Mouse (Mus musculus) macrophage (primary cell): Measurements from ENCODE around the gene Ndufb10. TPM values are rescaled to one million over a fixed set of nuclear protein-coding genes. Genes with fewer than 3 reads are reported as not detected.

Source experiments
- H3K27ac ChIP-seq: fragments of 350-480 bp; formaldehyde crosslinking; 2 replicates; pipeline ENCODE4 v1.9.0; 2021
- H3K36me3 ChIP-seq: fragments of 350-480 bp; formaldehyde crosslinking; 2 replicates; pipeline ENCODE4 v1.9.0; 2021; ENCODE audit errors: inconsistent target
- H3K4me3 ChIP-seq: fragments of 350-480 bp; formaldehyde crosslinking; 2 replicates; pipeline ENCODE4 v1.9.0; 2021; ENCODE audit errors: inconsistent target
- H3K79me2 ChIP-seq: fragments of 350-480 bp; formaldehyde crosslinking; 2 replicates; pipeline ENCODE4 v1.9.0; 2021; ENCODE audit errors: inconsistent target
- WGBS: methylation state at CpG from one replicate; pipeline ENCODE4 v1.1.7; 2026; ENCODE audit warnings: inconsistent platforms; ENCODE audit not compliant: missing documents; 5-methylcytosine and 5-hydroxymethylcytosine counted together
- polyA plus RNA-seq: library from polyadenylated mRNA; stranded (reverse); fragments of 250-400 nt; gene quantifications from 3 replicates; pipeline ENCODE4 v1.2.4, GENCODE M21; 2018; ENCODE audit warnings: inconsistent platforms

Ndufb10 gene
- polyA plus RNA-seq, 1 experiment from 2014 or later = 178 TPM

GRCm38 (mm10) chr17:24742307-24742706, 18.0 kb upstream of the Ndufb10 start:
- no peak overlapping the region for H3K4me3 ChIP-seq
- H3K27ac ChIP-seq = no peak overlapping the region
- H3K79me2 ChIP-seq = peaks cover 30% of the 10 kb centered on the region
- H3K36me3 ChIP-seq = peaks cover 24% of the 10 kb centered on the region
- 28% methylated on average over 8 of the region's 8 CpGs for WGBS

- H3K36me3 ChIP-seq = peaks cover 24% of the 10 kb centered on the region
- 92% methylated on average over 8 of the region's 8 CpGs for WGBS
Observed at GRCm38 (mm10) chr17:24739926-24740325, 15.6 kb upstream of the Ndufb10 start.

GRCm38 (mm10) chr17:24738238-24738637, 14.0 kb upstream of the Ndufb10 start:
- Histone ChIP-seq H3K79me2 (peaks cover 38% of the 10 kb centered on the region), H3K36me3 (peaks cover 24% of the 10 kb centered on the region), H3K27ac (peak overlapping the region; percentile 75), H3K4me3 (peak overlapping the region; percentile 96; the same call in 1 of the 2 replicates)
- WGBS = 82% methylated on average over 4 of the region's 4 CpGs

More at GRCm38 (mm10) chr17:24739926-24740325, 15.6 kb upstream of the Ndufb10 start:
- Histone ChIP-seq H3K27ac (no peak overlapping the region), H3K79me2 (peaks cover 38% of the 10 kb centered on the region), H3K4me3 (no peak overlapping the region)

- 13% methylated on average over 8 of the region's 8 CpGs for WGBS
- peak overlapping the region; percentile 75 for H3K27ac ChIP-seq
- peaks cover 24% of the 10 kb centered on the region for H3K36me3 ChIP-seq
- H3K4me3 ChIP-seq = peak overlapping the region; percentile 96
- H3K79me2 ChIP-seq = peaks cover 38% of the 10 kb centered on the region
Observed at GRCm38 (mm10) chr17:24737135-24737810, 13.0 kb upstream of the Ndufb10 start.

GRCm38 (mm10) chr17:24736330-24737051, 12.2 kb upstream of the Ndufb10 start, which contains the start of gene Msrb1:
Gene Msrb1, plus strand, starts transcription at chr17:24736642.
- H3K36me3 ChIP-seq = peaks cover 23% of the 10 kb centered on the region
- peak within 1 kb of the TSS; percentile 96 for H3K4me3 ChIP-seq
- peak within 1 kb of the TSS; percentile 75 for H3K27ac ChIP-seq
- H3K79me2 ChIP-seq = peaks cover 38% of the 10 kb centered on the region
- 2% methylated on average over 29 of the region's 29 CpGs for WGBS

- Histone ChIP-seq H3K4me3 (no peak overlapping the region), H3K36me3 (peaks cover 14% of the 10 kb centered on the region), H3K27ac (peak overlapping the region; percentile 31), H3K79me2 (peaks cover 38% of the 10 kb centered on the region)
- 86% methylated on average over 6 of the region's 7 CpGs for WGBS
Observed at GRCm38 (mm10) chr17:24735446-24735845, 11.2 kb upstream of the Ndufb10 start.

GRCm38 (mm10) chr17:24734513-24734912, 10.2 kb upstream of the Ndufb10 start:
- Histone ChIP-seq H3K79me2 (peaks cover 30% of the 10 kb centered on the region), H3K36me3 (peaks cover 6% of the 10 kb centered on the region; the same call in 1 of the 2 replicates), H3K27ac (no peak overlapping the region), H3K4me3 (no peak overlapping the region)
- WGBS = 100% methylated on average over 1 of the region's 1 CpGs

- Histone ChIP-seq H3K79me2 (peaks cover 21% of the 10 kb centered on the region), H3K27ac (no peak overlapping the region), H3K4me3 (no peak overlapping the region), H3K36me3 (no peaks in the 10 kb centered on the region)
- 83% methylated on average over 21 of the region's 21 CpGs for WGBS
Observed at GRCm38 (mm10) chr17:24733434-24734050, 9.3 kb upstream of the Ndufb10 start.

- 93% methylated on average over 12 of the region's 12 CpGs for WGBS
- Histone ChIP-seq H3K27ac (no peak overlapping the region), H3K79me2 (peaks cover 9% of the 10 kb centered on the region; the same call in 1 of the 2 replicates), H3K36me3 (no peaks in the 10 kb centered on the region), H3K4me3 (no peak overlapping the region)
Observed at GRCm38 (mm10) chr17:24732233-24732935, 8.1 kb upstream of the Ndufb10 start.

GRCm38 (mm10) chr17:24730787-24731186, 6.5 kb upstream of the Ndufb10 start:
- Histone ChIP-seq H3K36me3 (no peaks in the 10 kb centered on the region), H3K4me3 (no peak overlapping the region), H3K27ac (no peak overlapping the region), H3K79me2 (no peaks in the 10 kb centered on the region)
- 88% methylated on average over 14 of the region's 14 CpGs for WGBS

GRCm38 (mm10) chr17:24729067-24729466, 4.8 kb upstream of the Ndufb10 start:
- no peak overlapping the region for H3K27ac ChIP-seq
- no peaks in the 10 kb centered on the region for H3K36me3 ChIP-seq
- H3K4me3 ChIP-seq = no peak overlapping the region
- H3K79me2 ChIP-seq = peaks cover under 1% of the 10 kb centered on the region; the same call in 1 of the 2 replicates
- over 99% methylated on average over 6 of the region's 6 CpGs for WGBS

- peaks cover 10% of the 10 kb centered on the region for H3K79me2 ChIP-seq
- H3K27ac ChIP-seq = no peak overlapping the region
- 73% methylated on average over 17 of the region's 17 CpGs for WGBS
Observed at GRCm38 (mm10) chr17:24728184-24728583, 3.9 kb upstream of the Ndufb10 start.

GRCm38 (mm10) chr17:24727618-24728017, 3.3 kb upstream of the Ndufb10 start, which contains the start of gene Rpl3l:
Gene Rpl3l, plus strand, starts transcription at chr17:24727820.
- Histone ChIP-seq H3K4me3 (no peak within 1 kb of the TSS), H3K79me2 (peaks cover 15% of the 10 kb centered on the region), H3K36me3 (no peaks in the 10 kb centered on the region), H3K27ac (no peak within 1 kb of the TSS)
- WGBS = 94% methylated on average over 2 of the region's 2 CpGs

More at GRCm38 (mm10) chr17:24728184-24728583, 3.9 kb upstream of the Ndufb10 start:
- no peaks in the 10 kb centered on the region for H3K36me3 ChIP-seq
- H3K4me3 ChIP-seq = no peak overlapping the region
